In genomic region chr17:53478858-53479603, GRCm38 (mm10) we compare ENCODE assay signal across 8 mouse cellular contexts. TPM values are rescaled to one million over a fixed set of nuclear protein-coding genes. Genes with fewer than 3 reads are reported as not detected.
DNase-seq lines count a peak whose midpoint lies in the region; ATAC-seq and TF ChIP-seq lines count a peak whose summit lies in the region.

Rab5a (plus strand) TSS chr17:53479234.

- H3K27ac ChIP-seq in heart, embryonic 12.5 days (ENCODE audit: poor library complexity, severe bottlenecking) = peak within 1 kb of the TSS; percentile 96
- peak within 1 kb of the TSS; percentile 100 for H3K27ac ChIP-seq in kidney, postnatal 0 days
- peak within 1 kb of the TSS; percentile 99 for H3K27ac ChIP-seq in liver, embryonic 11.5 days (ENCODE audit: low read depth, low read length)
- peak within 1 kb of the TSS; percentile 99 for H3K27ac ChIP-seq in stomach, embryonic 14.5 days (ENCODE audit: low read length)

- H3K9me3 ChIP-seq in heart, embryonic 12.5 days (replicated peaks) = no peaks in the 10 kb centered on the region
- H3K9me3 ChIP-seq in kidney, postnatal 0 days (replicated peaks; ENCODE audit: low read length) = no peaks in the 10 kb centered on the region
- H3K9me3 ChIP-seq in liver, embryonic 11.5 days (ENCODE audit: control insufficient read depth, low read length) = no peaks in the 10 kb centered on the region
- H3K9me3 ChIP-seq in stomach, embryonic 14.5 days (ENCODE audit: control insufficient read depth, low read depth, low read length) = no peaks in the 10 kb centered on the region

- ATAC-seq in erythroid progenitor cell, adult 5-6 weeks (replicated peaks; ENCODE audit: low FRiP score, poor library complexity, severe bottlenecking) = peak; percentile 91
- ATAC-seq in heart, embryonic 12.5 days (ENCODE audit: insufficient number of reproducible peaks, low FRiP score) = peak; percentile 95
- peak; percentile 97 for ATAC-seq in kidney, postnatal 0 days (replicated peaks; ENCODE audit: low FRiP score, low read depth)
- peak; percentile 92 for ATAC-seq in liver, embryonic 11.5 days (replicated peaks; ENCODE audit: low FRiP score)
- ATAC-seq in stomach, embryonic 14.5 days (ENCODE audit: insufficient number of reproducible peaks, insufficient read depth, low FRiP score, low read depth) = peak; percentile 98

- TF ChIP-seq CTCF in kidney, postnatal 0 days (IDR thresholded peaks at IDR 0.05; ENCODE audit: low read depth) = peak; percentile 44; the same call in 1 of the 2 replicates

- H3K9ac ChIP-seq in heart, embryonic 12.5 days = peak within 1 kb of the TSS; percentile 91
- H3K9ac ChIP-seq in kidney, postnatal 0 days (ENCODE audit: low read depth, low read length) = peak within 1 kb of the TSS; percentile 98
- peak within 1 kb of the TSS; percentile 94 for H3K9ac ChIP-seq in liver, embryonic 11.5 days (ENCODE audit: low read depth, low read length)
- peak within 1 kb of the TSS; percentile 92 for H3K9ac ChIP-seq in stomach, embryonic 14.5 days (replicated peaks; ENCODE audit: low read depth, low read length)

- no peaks in the 10 kb centered on the region for H3K27me3 ChIP-seq in heart, embryonic 12.5 days (replicated peaks)
- H3K27me3 ChIP-seq in kidney, postnatal 0 days (ENCODE audit: insufficient read depth, low read length) = no peaks in the 10 kb centered on the region
- H3K27me3 ChIP-seq in liver, embryonic 11.5 days (replicated peaks; ENCODE audit: control insufficient read depth, insufficient read depth, low read length) = no peaks in the 10 kb centered on the region
- no peaks in the 10 kb centered on the region for H3K27me3 ChIP-seq in stomach, embryonic 14.5 days (ENCODE audit: control insufficient read depth, insufficient read depth, low read length)

- under 1% methylated on average over 77 of the region's 82 CpGs for WGBS in heart, embryonic 12.5 days
- whole genome bisulfite sequencing in kidney, postnatal 0 days = 3% methylated on average over 69 of the region's 82 CpGs
- WGBS in liver, embryonic 11.5 days = under 1% methylated on average over 82 of the region's 82 CpGs
- 0% methylated on average over 69 of the region's 82 CpGs for WGBS in stomach, embryonic 14.5 days

- no peaks in the 10 kb centered on the region for H3K36me3 ChIP-seq in heart, embryonic 12.5 days
- no peaks in the 10 kb centered on the region for H3K36me3 ChIP-seq in kidney, postnatal 0 days (ENCODE audit: insufficient read depth, low read length)
- H3K36me3 ChIP-seq in liver, embryonic 11.5 days (ENCODE audit: control insufficient read depth, insufficient read depth, low read length) = no peaks in the 10 kb centered on the region
- H3K36me3 ChIP-seq in stomach, embryonic 14.5 days (ENCODE audit: control insufficient read depth, insufficient read depth, low read length) = no peaks in the 10 kb centered on the region

- DNase-seq in CD4-positive helper T cell, adult 2 months (ENCODE audit: low read depth, low spot score) = peak; percentile 99
- DNase-seq in brain, embryonic 18.5 days (ENCODE audit: low read depth, low spot score) = peak; percentile 96
- DNase-seq in kidney, postnatal 0 days (ENCODE audit: low spot score) = peak; percentile 100
- DNase-seq in liver, embryonic 11.5 days (ENCODE audit: low spot score) = peak; percentile 99
- peak; percentile 100 for DNase-seq in naive thymus-derived CD4-positive, alpha-beta T cell, adult 2 months (ENCODE audit: low read depth)

- H3K4me1 ChIP-seq in heart, embryonic 12.5 days (replicated peaks) = peaks cover 16% of the 10 kb centered on the region
- H3K4me1 ChIP-seq in kidney, postnatal 0 days (replicated peaks; ENCODE audit: insufficient read depth, low read length) = 0 out of 2 replicates have a peak, but pooled peaks cover 6% of the 10 kb centered on the region
- H3K4me1 ChIP-seq in liver, embryonic 11.5 days (replicated peaks; ENCODE audit: control insufficient read depth, insufficient read depth, low read length) = peaks cover 14% of the 10 kb centered on the region
- H3K4me1 ChIP-seq in stomach, embryonic 14.5 days (ENCODE audit: control insufficient read depth, insufficient read depth, low read length) = peaks cover 10% of the 10 kb centered on the region; the same call in 1 of the 2 replicates

- H3K4me3 ChIP-seq in heart, embryonic 12.5 days = peak within 1 kb of the TSS; percentile 81
- H3K4me3 ChIP-seq in kidney, postnatal 0 days (replicated peaks; ENCODE audit: low read depth, low read length) = peak within 1 kb of the TSS; percentile 93
- H3K4me3 ChIP-seq in liver, embryonic 11.5 days (ENCODE audit: low read depth, low read length) = peak within 1 kb of the TSS; percentile 90
- H3K4me3 ChIP-seq in stomach, embryonic 14.5 days (ENCODE audit: low read depth, low read length) = peak within 1 kb of the TSS; percentile 95

- peak within 1 kb of the TSS; percentile 77 for H3K4me2 ChIP-seq in heart, embryonic 12.5 days
- peak within 1 kb of the TSS; percentile 77 for H3K4me2 ChIP-seq in kidney, postnatal 0 days (ENCODE audit: low read length)
- peak within 1 kb of the TSS; percentile 82 for H3K4me2 ChIP-seq in liver, embryonic 11.5 days
- H3K4me2 ChIP-seq in stomach, embryonic 14.5 days (replicated peaks; ENCODE audit: low read depth, low read length) = peak within 1 kb of the TSS; percentile 78

RNA-seq across cellular contexts. Expression of gene Rab5a, which starts in this region (rescaled TPM):
- total RNA-seq in erythroid progenitor cell, adult 5-6 weeks (2015; ENCODE audit: low replicate concordance) = 47.9 and 52.4 TPM in 2 replicates
- 52.2 and 55.8 TPM in 2 replicates for total RNA-seq in erythroid progenitor cell, adult 5-6 weeks (2017; ENCODE audit: low replicate concordance)
- 90.9 and 99.0 TPM in 2 replicates for polyA plus RNA-seq in heart, embryonic 12.5 days (2016; fragmentation: Nextera tagmentation; extraction: Ambion mirVana)
- 85.1 and 88.0 TPM in 2 replicates for polyA plus RNA-seq in kidney, postnatal 0 days (2015; fragmentation: Nextera tagmentation; extraction: Ambion mirVana)
- 57.4 and 59.7 TPM in 2 replicates for polyA plus RNA-seq in liver, embryonic 11.5 days (2014; fragmentation: Nextera tagmentation; extraction: Ambion mirVana)
- polyA plus RNA-seq in stomach, embryonic 14.5 days (2014; fragmentation: Nextera tagmentation; extraction: Ambion mirVana) = 74.1 and 93.8 TPM in 2 replicates

Comparison
In these comparisons a context has a peak if more than half of its experiments do, and no peak if none do; other contexts are left out.
1. Peak in every context shown above with its lines: DNase-seq, ATAC-seq, H3K4me3 ChIP-seq and H3K27ac ChIP-seq.